Mouse (Mus musculus) monocyte, adult 59 days (primary cell): ENCODE results near the gene Camk2d. TPM values are rescaled to one million over a fixed set of nuclear protein-coding genes. Genes with fewer than 3 reads are reported as not detected.

Experiments used
- total RNA-seq, 2 experiments: library from RNA; stranded (reverse); gene quantifications; one replicate each; pipeline ENCODE4 v1.2.4; 2023

Camk2d gene
- 10 to 100 TPM; 85.3 to 96.1 TPM for total RNA-seq

DNA sequence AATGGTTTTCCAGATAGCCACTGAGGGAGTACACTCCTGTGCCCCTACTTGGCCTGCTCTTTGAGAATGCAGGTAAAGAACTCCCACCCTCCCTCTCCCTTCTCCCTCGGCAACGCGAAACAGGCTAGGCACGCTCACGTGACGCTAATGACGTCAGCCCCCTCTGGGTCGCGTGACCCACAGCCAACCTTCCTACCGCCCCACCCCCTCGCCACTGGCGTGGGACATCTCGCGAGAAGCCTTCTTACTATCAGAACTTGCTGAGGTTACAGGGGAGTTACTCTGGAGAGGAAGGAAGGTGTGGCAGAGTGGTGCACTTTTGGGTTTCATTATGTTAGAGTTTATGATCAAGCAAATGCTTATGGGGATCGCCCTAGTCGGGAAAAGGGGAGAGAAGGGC, at the start of gene Camk2d:
Gene Camk2d, plus strand, starts transcription at position 217 of the 400 bp plus-strand sequence.

Other genes with a start within 250 kb of the Camk2d start
- gene Arsj, start 232.6 kb upstream of the Camk2d start, total RNA-seq, result not detected